Mouse (Mus musculus) liver, embryonic 12.5 days (tissue): ENCODE measurements at regions not wholly inside any gene's neighbourhood (a gene's known extent, or its start where the extent isn't known, plus 50 kb on each side); places are given as distances from the start of the nearest gene placed in this dataset.

Experiments used
- ATAC-seq: fragments of 200-750 bp; cut with Nextera tagmentation; 2 replicates; pipeline ENCODE4 v1.8.0; 2017; ENCODE audit warnings: moderate number of reproducible peaks, mild to moderate bottlenecking, moderate library complexity
- H3K27ac ChIP-seq: fragments of 300-500 bp; sonication (generic); 2 replicates; pipeline ENCODE4 v1.5.1; 2016; ENCODE audit warnings: mild to moderate bottlenecking
- H3K27me3 ChIP-seq: fragments of 300-500 bp; sonication (generic); replicated peaks from 2 replicates; pipeline ENCODE4 v1.6.1; 2016; ENCODE audit warnings: mild to moderate bottlenecking, moderate library complexity
- H3K36me3 ChIP-seq: fragments of 300-500 bp; sonication (generic); 2 replicates; pipeline ENCODE4 v1.6.1; 2016; ENCODE audit warnings: mild to moderate bottlenecking, moderate library complexity
- H3K4me1 ChIP-seq: fragments of 300-500 bp; sonication (generic); 2 replicates; pipeline ENCODE4 v1.6.1; 2016
- H3K4me2 ChIP-seq: fragments of 300-500 bp; sonication (generic); 2 replicates; pipeline ENCODE4 v1.6.1; 2016; ENCODE audit warnings: mild to moderate bottlenecking, moderate library complexity
- H3K4me3 ChIP-seq: fragments of 300-500 bp; sonication (generic); 2 replicates; pipeline ENCODE4 v1.5.1; 2016; ENCODE audit warnings: mild to moderate bottlenecking, moderate library complexity
- H3K9ac ChIP-seq: fragments of 300-500 bp; sonication (generic); 2 replicates; pipeline ENCODE4 v1.6.1; 2016; ENCODE audit warnings: mild to moderate bottlenecking, moderate library complexity
- H3K9me3 ChIP-seq: fragments of 300-500 bp; sonication (generic); replicated peaks from 2 replicates; pipeline ENCODE4 v1.6.1; 2016; ENCODE audit warnings: mild to moderate bottlenecking, moderate library complexity
- WGBS: fragments of 180-500 bp; shearing (Covaris S2); methylation state at CpG from one replicate; pipeline ENCODE4 v1.1.7; 2016; ENCODE audit not compliant: insufficient replicate concordance; 5-methylcytosine and 5-hydroxymethylcytosine counted together

DNA sequence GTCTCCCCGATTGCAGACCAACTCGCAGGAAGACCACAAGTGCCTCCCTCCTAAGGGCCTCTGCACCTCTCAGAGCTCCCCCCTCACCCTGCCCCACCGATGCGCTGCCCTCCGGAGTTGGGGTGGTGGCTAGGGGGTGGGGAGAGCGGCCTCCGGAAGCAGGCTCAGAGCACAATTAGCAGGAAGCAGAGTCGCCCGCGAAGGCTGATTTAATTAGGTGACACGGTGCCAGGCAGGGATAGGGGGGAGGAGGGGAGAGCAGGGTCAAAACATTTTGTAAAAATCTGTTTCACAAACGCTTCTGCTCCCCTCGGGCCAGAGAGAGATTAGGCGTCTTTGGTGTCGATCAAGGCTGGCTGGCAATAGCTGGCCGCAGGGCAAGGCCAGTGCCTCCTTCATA lies 63.0 kb upstream of the Pax2 start:
- Histone ChIP-seq H3K9ac (no peak overlapping the region), H3K9me3 (no peaks in the 10 kb centered on the region), H3K27ac (no peak overlapping the region), H3K4me1 (no peaks in the 10 kb centered on the region), H3K4me2 (no peak overlapping the region), H3K4me3 (no peak overlapping the region), H3K36me3 (no peaks in the 10 kb centered on the region), H3K27me3 (peaks cover 85% of the 10 kb centered on the region)
- no peak for ATAC-seq
- WGBS = 5% methylated on average over 16 of the region's 16 CpGs

GRCm38 (mm10) chr19:44695331-44695730 lies 60.5 kb upstream of the Pax2 start:
- WGBS = 7% methylated on average over 3 of the region's 3 CpGs

DNA sequence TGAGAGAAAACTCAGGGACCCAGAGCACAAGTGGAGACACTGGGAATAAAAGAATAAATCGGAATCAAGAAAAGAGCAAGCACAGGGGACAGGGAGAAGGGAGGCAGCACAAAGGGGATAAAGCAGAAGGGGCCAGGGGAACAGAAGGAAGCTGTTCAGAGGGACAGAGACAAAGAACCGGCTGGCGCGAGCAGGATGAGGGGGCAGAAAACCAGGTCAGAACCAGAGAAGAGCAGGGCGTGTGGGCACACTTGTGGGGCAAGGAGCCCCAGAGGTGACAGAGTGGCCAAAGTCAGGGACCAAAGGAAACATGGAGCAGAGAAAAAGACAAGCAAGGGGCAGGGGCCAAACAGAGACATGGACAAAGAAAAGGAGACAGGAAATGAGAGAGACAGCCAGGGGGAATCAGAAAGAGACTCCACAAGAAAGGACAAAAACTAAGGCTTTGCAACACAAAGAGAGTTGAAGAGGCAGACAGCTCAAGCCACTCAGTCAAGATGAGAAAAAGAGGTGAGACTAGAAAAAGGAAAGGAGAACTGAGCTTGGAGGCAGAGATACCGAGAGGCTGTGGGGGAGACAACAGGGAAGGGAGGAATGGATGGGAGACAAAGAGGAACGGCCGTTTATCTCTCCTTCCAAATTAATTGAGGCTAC lies 59.7 kb upstream of the Pax2 start:
- Histone ChIP-seq H3K27me3 (peaks cover 92% of the 10 kb centered on the region), H3K4me2 (no peak overlapping the region), H3K4me1 (no peaks in the 10 kb centered on the region), H3K9me3 (no peaks in the 10 kb centered on the region), H3K9ac (no peak overlapping the region), H3K4me3 (no peak overlapping the region), H3K27ac (no peak overlapping the region), H3K36me3 (no peaks in the 10 kb centered on the region)
- ATAC-seq = no peak
- 13% methylated on average over 8 of the region's 8 CpGs for WGBS

More at GRCm38 (mm10) chr19:44695331-44695730, 60.5 kb upstream of the Pax2 start:
- Histone ChIP-seq H3K4me2 (no peak overlapping the region), H3K27ac (no peak overlapping the region), H3K9me3 (no peaks in the 10 kb centered on the region), H3K27me3 (peaks cover 92% of the 10 kb centered on the region), H3K4me3 (no peak overlapping the region), H3K9ac (no peak overlapping the region), H3K4me1 (no peaks in the 10 kb centered on the region), H3K36me3 (no peaks in the 10 kb centered on the region)
- ATAC-seq = no peak

- H3K27me3 ChIP-seq = peaks cover 95% of the 10 kb centered on the region
- WGBS = 38% methylated on average over 9 of the region's 9 CpGs
- H3K4me1 ChIP-seq = no peaks in the 10 kb centered on the region
These were observed 59.1 kb upstream of the Pax2 start for GRCm38 (mm10) chr19:44696773-44697172.

DNA sequence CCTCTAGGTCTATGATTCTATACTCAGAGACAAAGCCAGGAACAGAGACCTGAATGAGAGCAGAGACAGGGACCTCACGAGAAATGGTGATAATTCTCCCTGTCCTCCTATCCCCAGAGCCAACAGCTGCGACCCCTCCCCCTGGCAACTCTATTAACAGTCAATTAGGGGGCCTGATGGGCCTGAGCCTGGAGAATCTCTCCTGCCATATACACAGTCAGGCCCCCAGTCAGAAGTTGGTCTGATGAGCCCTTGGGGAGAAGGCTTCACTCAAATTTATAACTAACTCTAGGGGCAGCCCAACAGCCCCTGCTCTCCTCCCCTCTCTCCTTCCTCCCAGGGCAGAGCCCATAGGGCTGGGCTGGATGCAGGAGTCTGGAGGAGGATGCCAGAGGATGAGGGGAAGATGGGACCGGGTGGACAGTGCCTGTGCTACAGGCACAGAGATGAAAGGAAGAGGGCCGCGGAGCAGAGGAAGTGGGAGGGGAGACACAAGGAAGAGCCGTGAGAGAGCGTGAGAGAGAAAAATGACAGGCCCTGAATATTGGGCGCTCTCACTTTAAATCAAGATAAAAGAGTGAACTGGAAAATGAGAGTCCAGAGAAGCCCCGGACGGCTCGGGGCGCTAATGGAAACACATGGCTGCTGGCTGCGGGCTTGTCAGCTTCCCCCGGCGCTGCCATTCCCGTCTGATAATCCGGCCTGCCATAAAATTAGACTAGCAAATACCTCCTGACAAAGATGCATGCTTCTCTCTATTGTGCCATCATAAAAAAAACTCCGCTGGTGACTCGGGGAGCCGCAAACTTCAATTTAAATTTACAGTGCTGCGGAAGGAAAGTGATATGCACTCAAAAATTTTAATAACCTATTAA lies 57.2 kb upstream of the Pax2 start:
- H3K27me3 ChIP-seq = peaks cover 79% of the 10 kb centered on the region
- no peak overlapping the region for H3K9ac ChIP-seq
- H3K4me2 ChIP-seq = no peak overlapping the region
- no peak overlapping the region for H3K4me3 ChIP-seq
- no peaks in the 10 kb centered on the region for H3K36me3 ChIP-seq
- no peaks in the 10 kb centered on the region for H3K4me1 ChIP-seq
- H3K27ac ChIP-seq = no peak overlapping the region
- 26% methylated on average over 21 of the region's 21 CpGs for WGBS
- no peak for ATAC-seq
- H3K9me3 ChIP-seq = no peaks in the 10 kb centered on the region

More at GRCm38 (mm10) chr19:44696773-44697172, 59.1 kb upstream of the Pax2 start:
- Histone ChIP-seq H3K4me2 (no peak overlapping the region), H3K9ac (no peak overlapping the region), H3K9me3 (no peaks in the 10 kb centered on the region), H3K27ac (no peak overlapping the region), H3K4me3 (no peak overlapping the region), H3K36me3 (no peaks in the 10 kb centered on the region)
- no peak for ATAC-seq
